Mouse (Mus musculus): ENCODE results near the gene LTO1.

- TF ChIP-seq CTCF (IDR thresholded peaks at IDR 0.05; ENCODE audit: borderline replicate concordance, insufficient read depth, low read length) = no peak
- no peak for TF ChIP-seq POLR2A (IDR thresholded peaks at IDR 0.05; ENCODE audit: low read depth, low read length)
These were observed 13.9 kb downstream of the LTO1 start for GRCm38 (mm10) chr7:144928889-144929210.

Data from embryonic fibroblast, embryonic 13.5 days (primary cell).